Mouse (Mus musculus): ENCODE results near the gene Gm31371.
"Not testable (repeated sequence)": the region's sequence is repeated elsewhere in the genome, so short reads cannot be mapped to it uniquely, and the experiment has no call there.

Gm31371 gene

DNA sequence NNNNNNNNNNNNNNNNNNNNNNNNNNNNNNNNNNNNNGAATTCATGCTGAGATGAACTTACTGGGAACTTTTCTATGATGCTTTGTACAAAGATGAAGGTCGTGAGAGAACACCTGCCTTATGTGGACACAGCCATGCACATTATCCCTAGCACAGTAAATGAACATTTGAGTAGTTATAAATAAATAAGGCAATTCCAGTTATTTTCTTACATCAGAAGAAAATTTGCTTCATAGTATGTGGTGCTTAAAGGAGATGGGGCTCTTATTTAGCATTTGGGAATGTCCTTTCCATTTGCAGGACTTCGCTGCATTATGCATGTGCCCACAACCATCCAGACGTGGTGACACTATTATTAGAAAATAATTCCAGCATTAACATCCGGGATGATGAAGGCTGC is at the start of gene Gm31371:
Gene Gm31371 (plus strand): TSS at position 301 of the 400 bp plus-strand sequence.
- H3K36me3 ChIP-seq (ENCODE audit: control insufficient read depth, insufficient read depth, low read length, poor library complexity, severe bottlenecking); DNase-seq (ENCODE audit: low read depth, low spot score); H3K27me3 ChIP-seq (ENCODE audit: control insufficient read depth, insufficient read depth, low read length, poor library complexity, severe bottlenecking): not testable (repeated sequence)

DNA sequence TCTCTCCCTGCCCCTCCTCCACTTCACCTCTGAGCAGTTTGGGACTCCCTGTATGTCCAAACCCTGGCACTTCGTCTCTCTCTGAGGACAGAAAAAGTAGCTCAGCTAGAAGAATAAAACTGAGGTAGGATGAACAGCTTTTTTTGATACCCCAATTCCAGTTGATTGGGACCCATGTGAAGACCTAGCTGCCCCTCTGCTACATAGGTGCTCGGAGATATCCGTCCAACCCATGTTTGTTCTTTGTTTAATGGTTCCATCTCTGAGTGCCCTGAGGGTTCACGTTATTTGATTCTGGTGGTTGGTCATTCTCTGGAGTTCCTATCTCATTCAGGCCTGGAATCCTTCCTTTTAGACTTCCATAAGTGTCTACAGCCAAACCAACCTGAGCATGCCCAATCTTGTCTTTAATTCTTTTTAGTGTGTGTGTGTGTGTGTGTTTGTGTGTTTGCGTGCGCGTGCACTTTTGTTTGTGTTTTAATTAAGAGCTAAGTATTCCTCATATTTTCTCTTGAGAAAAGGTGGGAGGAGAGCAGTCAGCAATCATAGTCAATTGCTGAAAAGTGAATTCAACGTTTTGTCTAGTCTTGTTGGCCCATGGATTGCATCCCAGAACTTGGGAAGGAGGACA is 3.3 kb downstream of the Gm31371 start:
- not testable (repeated sequence) for H3K36me3 ChIP-seq (ENCODE audit: control insufficient read depth, insufficient read depth, low read length, poor library complexity, severe bottlenecking); H3K27me3 ChIP-seq (ENCODE audit: control insufficient read depth, insufficient read depth, low read length, poor library complexity, severe bottlenecking); DNase-seq (ENCODE audit: low read depth, low spot score)

DNA sequence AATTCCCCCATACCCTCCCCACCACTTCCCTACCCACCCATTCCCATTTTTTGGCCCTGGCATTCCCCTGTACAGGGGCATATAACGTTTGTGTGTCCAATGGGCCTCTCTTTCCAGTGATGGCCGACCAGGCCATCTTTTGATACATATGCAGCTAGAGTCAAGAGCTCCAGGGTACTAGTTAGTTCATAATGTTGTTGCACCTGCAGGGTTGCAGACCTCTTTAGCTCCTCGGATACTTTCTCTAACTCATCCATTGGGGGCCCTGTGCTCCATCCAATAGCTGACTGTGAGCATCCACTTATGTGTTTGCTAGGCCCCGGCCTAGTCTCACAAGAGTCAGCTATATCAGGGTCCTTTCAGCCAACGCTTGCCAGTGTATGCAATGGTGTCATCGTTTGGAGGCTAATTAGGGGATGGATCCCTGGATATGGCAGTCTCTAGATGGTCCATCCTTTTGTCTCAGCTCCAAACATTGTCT is 5.7 kb downstream of the Gm31371 start:
- not testable (repeated sequence) for DNase-seq (ENCODE audit: low read depth, low spot score); H3K27me3 ChIP-seq (ENCODE audit: control insufficient read depth, insufficient read depth, low read length, poor library complexity, severe bottlenecking); H3K36me3 ChIP-seq (ENCODE audit: control insufficient read depth, insufficient read depth, low read length, poor library complexity, severe bottlenecking)

DNA sequence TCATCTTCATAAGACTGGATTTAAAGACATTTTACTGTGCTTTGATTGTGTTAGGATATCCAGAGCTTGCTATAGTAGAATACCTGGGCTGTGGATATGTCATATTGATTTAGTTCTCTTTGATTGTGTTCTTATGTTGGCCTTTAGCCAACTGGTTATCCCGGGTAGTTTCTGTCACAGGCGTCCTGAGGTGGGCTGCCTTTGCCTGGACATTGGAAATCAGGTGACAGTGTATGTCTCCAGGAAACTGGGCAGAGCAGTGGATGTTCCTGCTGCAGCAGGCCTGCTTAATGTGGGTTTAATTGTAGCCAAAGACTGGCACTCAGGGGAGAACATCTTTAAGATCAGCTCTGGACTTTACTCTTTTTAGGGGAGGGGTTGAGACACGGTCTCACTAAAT is 15.9 kb downstream of the Gm31371 start:
- not testable (repeated sequence) for H3K36me3 ChIP-seq (ENCODE audit: control insufficient read depth, insufficient read depth, low read length, poor library complexity, severe bottlenecking); H3K27me3 ChIP-seq (ENCODE audit: control insufficient read depth, insufficient read depth, low read length, poor library complexity, severe bottlenecking); DNase-seq (ENCODE audit: low read depth, low spot score)

DNA sequence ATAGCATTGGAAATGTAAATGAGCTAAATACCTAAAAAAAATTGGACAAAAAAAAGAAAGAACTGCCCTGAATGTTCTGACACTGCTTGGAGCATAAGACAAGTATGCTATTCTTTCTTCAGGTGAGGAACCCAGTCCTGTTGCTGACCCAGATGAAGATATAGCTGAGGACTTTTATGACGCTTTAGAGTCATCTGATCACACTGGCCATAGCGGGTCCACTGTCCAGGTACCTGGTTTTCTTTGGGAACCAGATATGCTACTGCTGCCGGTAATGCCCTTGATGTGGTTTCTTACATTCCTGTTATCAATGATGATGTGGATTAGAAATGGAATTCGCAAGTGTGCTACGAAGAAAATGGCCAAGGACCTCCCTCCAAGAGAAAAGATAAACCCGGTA is 31.1 kb downstream of the Gm31371 start:
- not testable (repeated sequence) for DNase-seq (ENCODE audit: low read depth, low spot score); H3K27me3 ChIP-seq (ENCODE audit: control insufficient read depth, insufficient read depth, low read length, poor library complexity, severe bottlenecking); H3K36me3 ChIP-seq (ENCODE audit: control insufficient read depth, insufficient read depth, low read length, poor library complexity, severe bottlenecking)

GRCm38 (mm10) chr8:19935541-19936030 is 32.4 kb downstream of the Gm31371 start:
- peak; percentile 3 for DNase-seq (ENCODE audit: low read depth, low spot score)
- not testable (repeated sequence) for H3K36me3 ChIP-seq (ENCODE audit: control insufficient read depth, insufficient read depth, low read length, poor library complexity, severe bottlenecking); H3K27me3 ChIP-seq (ENCODE audit: control insufficient read depth, insufficient read depth, low read length, poor library complexity, severe bottlenecking)

DNA sequence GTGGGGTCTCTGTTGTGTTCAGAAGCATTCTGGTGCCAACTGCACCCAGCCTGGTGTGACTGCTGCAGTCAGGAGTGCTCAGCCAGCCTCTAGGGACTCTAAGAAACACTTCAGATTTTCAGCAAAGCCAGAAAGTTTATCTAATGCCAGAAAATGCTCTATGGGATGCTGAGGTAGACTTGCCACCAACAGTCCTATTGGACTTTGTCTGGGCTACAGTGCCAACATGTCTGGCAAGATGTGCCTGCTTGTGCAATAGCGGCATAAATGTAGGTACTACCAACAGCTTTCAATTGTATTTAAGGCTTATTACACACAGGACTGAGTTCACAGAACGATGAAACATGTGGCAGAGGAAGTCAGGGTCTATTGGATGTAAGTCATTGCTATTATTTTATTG is 57.7 kb downstream of the Gm31371 start:
- Histone ChIP-seq H3K27me3 (ENCODE audit: control insufficient read depth, insufficient read depth, low read length, poor library complexity, severe bottlenecking) (no peaks in the 10 kb centered on the region), H3K36me3 (ENCODE audit: control insufficient read depth, insufficient read depth, low read length, poor library complexity, severe bottlenecking) (no peaks in the 10 kb centered on the region)
- DNase-seq (ENCODE audit: low read depth, low spot score), result no peak

GRCm38 (mm10) chr8:19963766-19964165 is 60.6 kb downstream of the Gm31371 start:
- DNase-seq (ENCODE audit: low read depth, low spot score); H3K36me3 ChIP-seq (ENCODE audit: control insufficient read depth, insufficient read depth, low read length, poor library complexity, severe bottlenecking); H3K27me3 ChIP-seq (ENCODE audit: control insufficient read depth, insufficient read depth, low read length, poor library complexity, severe bottlenecking): not testable (repeated sequence)

DNA sequence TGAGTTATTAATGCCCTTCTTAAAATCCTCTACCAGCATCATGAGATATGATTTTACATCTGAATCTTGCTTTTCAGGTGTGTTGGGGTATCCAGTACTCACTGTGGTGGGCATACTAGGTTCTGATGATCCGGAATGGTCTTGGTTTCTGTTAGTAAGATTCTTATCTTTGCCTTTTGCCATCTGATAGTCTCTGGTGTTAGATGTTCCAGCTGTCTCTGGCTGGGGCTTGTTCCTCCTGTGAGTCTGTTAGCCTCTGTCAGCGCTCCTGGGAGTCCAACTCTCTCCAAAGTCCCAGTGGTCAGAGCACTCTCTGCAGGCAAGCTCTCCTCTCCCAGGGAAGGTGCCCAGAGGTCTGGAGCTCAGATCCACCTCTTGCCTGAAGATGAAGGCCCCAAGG is 65.0 kb downstream of the Gm31371 start:
- H3K27me3 ChIP-seq (ENCODE audit: control insufficient read depth, insufficient read depth, low read length, poor library complexity, severe bottlenecking); DNase-seq (ENCODE audit: low read depth, low spot score); H3K36me3 ChIP-seq (ENCODE audit: control insufficient read depth, insufficient read depth, low read length, poor library complexity, severe bottlenecking): not testable (repeated sequence)

- H3K27me3 ChIP-seq (ENCODE audit: control insufficient read depth, insufficient read depth, low read length, poor library complexity, severe bottlenecking); H3K36me3 ChIP-seq (ENCODE audit: control insufficient read depth, insufficient read depth, low read length, poor library complexity, severe bottlenecking); DNase-seq (ENCODE audit: low read depth, low spot score): not testable (repeated sequence)
These were observed 72.0 kb downstream of the Gm31371 start for GRCm38 (mm10) chr8:19975237-19975636.
